Mouse (Mus musculus) intestine, embryonic 16.5 days (tissue): Measurements from ENCODE around the gene Mvp. TPM values are rescaled to one million over a fixed set of nuclear protein-coding genes. Genes with fewer than 3 reads are reported as not detected.

ENCODE experiments used
- ATAC-seq: fragments of 200-750 bp; cut with Nextera tagmentation; 2 replicates; pipeline ENCODE4 v1.8.0; 2017; ENCODE audit warnings: moderate TSS enrichment, moderate library complexity
- H3K27ac ChIP-seq: fragments of 300-500 bp; sonication (generic); 2 replicates; pipeline ENCODE4 v1.5.1; 2014; ENCODE audit warnings: mild to moderate bottlenecking, low read length
- H3K27me3 ChIP-seq: fragments of 300-500 bp; sonication (generic); replicated peaks from 2 replicates; pipeline ENCODE4 v1.6.1; 2014; ENCODE audit warnings: low read length, control low read depth, mixed read lengths; ENCODE audit not compliant: control insufficient read depth, insufficient read depth
- H3K36me3 ChIP-seq: fragments of 300-500 bp; sonication (generic); 2 replicates; pipeline ENCODE4 v1.6.1; 2014; ENCODE audit warnings: low read length, control low read depth; ENCODE audit not compliant: control insufficient read depth, insufficient read depth
- H3K4me1 ChIP-seq: fragments of 300-500 bp; sonication (generic); 2 replicates; pipeline ENCODE4 v1.6.1; 2014; ENCODE audit warnings: low read length, control low read depth, mixed read lengths; ENCODE audit not compliant: control insufficient read depth, insufficient read depth
- H3K4me2 ChIP-seq: fragments of 300-500 bp; sonication (generic); 2 replicates; pipeline ENCODE4 v1.6.1; 2014; ENCODE audit warnings: low read depth, low read length, control low read depth
- H3K4me3 ChIP-seq: fragments of 300-500 bp; sonication (generic); 2 replicates; pipeline ENCODE4 v1.5.1; 2014; ENCODE audit warnings: mild to moderate bottlenecking, low read length
- H3K9ac ChIP-seq: fragments of 300-500 bp; sonication (generic); 2 replicates; pipeline ENCODE4 v1.6.1; 2014; ENCODE audit warnings: low read depth, low read length
- H3K9me3 ChIP-seq: fragments of 300-500 bp; sonication (generic); 2 replicates; pipeline ENCODE4 v1.6.1; 2016; ENCODE audit warnings: low read length, control low read depth; ENCODE audit not compliant: control insufficient read depth
- WGBS: fragments of 180-500 bp; shearing (Covaris S2); extraction: QIAGEN DNeasy Blood & Tissue Kit; methylation state at CpG from one replicate; pipeline ENCODE4 v1.1.7; 2014; 5-methylcytosine and 5-hydroxymethylcytosine counted together
- polyA plus RNA-seq: library from polyadenylated mRNA; unstranded; fragments of >200 nt; fragmentation: Nextera tagmentation; extraction: Ambion mirVana; gene quantifications from 2 replicates; pipeline ENCODE4 v1.2.1, GENCODE M21; 2015

Gene Mvp
- polyA plus RNA-seq, 1 experiment from 2014 or later = 73.7 TPM

DNA sequence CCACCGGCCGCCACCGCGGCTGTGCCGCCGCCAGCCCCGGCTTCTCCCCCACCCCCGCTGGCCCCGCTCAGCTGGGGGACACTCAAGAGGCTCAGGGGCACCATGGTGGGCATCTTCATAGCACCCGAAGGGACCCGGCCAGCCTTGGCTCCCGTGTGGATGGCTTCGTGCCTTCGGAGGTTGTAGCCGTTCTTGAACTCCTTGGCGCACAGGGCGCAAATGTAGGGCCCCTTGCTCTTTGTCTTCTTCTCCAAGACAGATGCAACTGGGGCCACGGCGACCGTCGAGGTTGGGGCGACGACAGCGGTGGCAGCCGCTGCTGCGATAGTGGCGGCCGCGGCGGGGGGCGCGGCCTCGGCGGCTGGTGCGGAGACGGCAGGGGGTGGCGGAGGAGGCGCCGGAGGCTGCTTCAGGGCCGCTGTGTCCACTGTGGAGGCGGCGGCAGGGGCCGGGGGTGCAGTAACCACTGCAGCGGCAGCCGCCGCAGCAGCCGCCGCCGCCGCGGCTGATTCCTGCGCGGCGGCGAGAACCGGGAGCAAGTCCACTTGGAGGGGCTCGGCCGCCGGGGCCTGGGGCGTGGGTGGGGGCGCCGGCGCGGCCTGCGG is 11.2 kb upstream of the Mvp start:
- WGBS = under 1% methylated on average over 54 of the region's 65 CpGs
- peaks cover 7% of the 10 kb centered on the region for H3K36me3 ChIP-seq
- H3K4me1 ChIP-seq = peaks cover 45% of the 10 kb centered on the region

DNA sequence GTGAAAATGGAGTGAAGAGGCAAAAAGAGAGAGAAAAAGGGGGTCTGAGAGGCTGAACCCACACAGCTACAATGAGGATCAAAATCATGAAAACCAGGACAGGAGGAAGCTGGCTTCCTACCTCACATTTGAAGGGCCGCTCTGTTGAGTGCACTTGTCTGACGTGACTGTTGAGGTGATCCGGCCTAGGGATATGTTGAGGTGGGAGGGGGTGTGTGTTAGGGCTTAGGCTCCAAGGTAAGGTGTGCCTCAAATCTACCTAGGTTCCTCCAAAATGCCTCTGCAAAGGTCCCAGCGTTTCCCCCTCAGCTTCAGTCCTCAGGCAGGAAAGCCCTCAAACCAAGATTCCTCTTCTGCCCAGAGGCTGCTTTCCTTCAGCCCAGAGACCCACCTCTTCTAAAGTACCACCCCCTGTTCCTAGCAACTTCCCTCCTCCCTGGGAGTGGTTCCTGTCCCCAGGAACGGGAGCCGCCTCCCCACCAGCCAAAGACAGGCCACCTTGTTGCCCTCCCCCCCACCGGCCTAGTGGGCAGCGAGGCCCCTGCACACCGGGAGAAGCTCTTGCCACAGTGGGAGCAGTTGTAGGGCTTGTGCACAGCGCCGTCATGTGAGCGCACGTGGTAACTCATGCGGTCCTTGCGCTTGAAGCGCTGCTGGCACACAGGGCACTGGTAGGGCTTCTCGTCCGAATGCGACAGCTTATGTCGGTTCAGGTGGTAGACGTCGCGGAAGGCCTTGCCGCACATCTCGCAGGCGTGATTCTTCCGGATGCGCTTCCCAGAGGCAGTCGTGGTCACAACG is 10.5 kb upstream of the Mvp start:
- Histone ChIP-seq H3K4me2 (peak overlapping the region; percentile 92), H3K4me1 (peaks cover 52% of the 10 kb centered on the region), H3K9ac (peak overlapping the region; percentile 99), H3K36me3 (peaks cover 7% of the 10 kb centered on the region), H3K27me3 (no peaks in the 10 kb centered on the region), H3K9me3 (no peaks in the 10 kb centered on the region), H3K27ac (peak overlapping the region; percentile 95), H3K4me3 (peak overlapping the region; percentile 69)
- WGBS = under 1% methylated on average over 30 of the region's 30 CpGs
- peak; percentile 45 for ATAC-seq

More for the DNA sequence above, 11.2 kb upstream of the Mvp start:
- H3K9ac ChIP-seq = peak overlapping the region; percentile 99
- H3K4me3 ChIP-seq = peak overlapping the region; percentile 69
- no peaks in the 10 kb centered on the region for H3K27me3 ChIP-seq
- ATAC-seq = no peak
- H3K4me2 ChIP-seq = peak overlapping the region; percentile 92
- peak overlapping the region; percentile 95 for H3K27ac ChIP-seq
- no peaks in the 10 kb centered on the region for H3K9me3 ChIP-seq

DNA sequence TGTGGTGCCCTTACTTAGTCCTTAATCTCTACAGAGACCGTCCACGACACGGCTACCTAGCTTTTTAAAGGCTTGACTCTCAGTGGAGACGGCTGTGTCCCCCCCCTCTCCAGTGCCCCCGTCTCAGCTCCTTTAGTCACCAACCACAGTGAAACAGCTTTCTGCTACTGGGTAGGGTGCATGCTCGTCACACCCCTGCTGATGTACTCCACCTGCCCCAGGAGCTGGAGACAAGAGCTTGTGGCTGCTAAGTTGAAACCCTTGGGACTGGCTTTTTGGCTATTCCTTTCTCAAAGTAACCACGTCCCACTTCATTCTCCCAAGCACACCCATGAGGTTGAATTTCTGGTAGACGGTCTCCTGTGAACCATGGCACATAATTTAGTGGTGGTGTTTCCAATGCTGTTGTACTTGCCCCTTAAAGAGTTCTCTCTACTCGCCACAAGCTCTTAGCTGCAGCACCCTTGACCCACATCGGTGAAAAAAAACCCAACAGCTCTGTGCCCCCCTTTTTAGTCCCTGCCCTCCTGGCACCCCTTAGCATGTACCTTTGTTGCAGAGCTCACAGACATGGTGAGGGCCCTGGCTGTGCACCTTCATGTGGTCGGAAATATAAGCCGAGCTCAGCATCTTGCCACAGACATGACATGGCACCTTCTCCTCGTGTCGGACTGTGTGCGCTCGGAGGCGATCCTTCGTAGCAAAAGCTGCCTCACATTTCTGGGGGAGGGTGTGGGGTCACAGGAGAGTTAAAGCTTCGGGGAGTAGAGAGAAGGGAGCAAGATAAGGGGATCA is 9.7 kb upstream of the Mvp start:
- WGBS = 17% methylated on average over 19 of the region's 19 CpGs
- Histone ChIP-seq H3K9ac (peak overlapping the region; percentile 99), H3K36me3 (peaks cover 7% of the 10 kb centered on the region), H3K9me3 (no peaks in the 10 kb centered on the region), H3K27ac (peak overlapping the region; percentile 95; the same call in 1 of the 2 replicates), H3K4me3 (peak overlapping the region; percentile 69), H3K27me3 (no peaks in the 10 kb centered on the region), H3K4me2 (peak overlapping the region; percentile 92), H3K4me1 (peaks cover 61% of the 10 kb centered on the region)
- ATAC-seq = no peak

DNA sequence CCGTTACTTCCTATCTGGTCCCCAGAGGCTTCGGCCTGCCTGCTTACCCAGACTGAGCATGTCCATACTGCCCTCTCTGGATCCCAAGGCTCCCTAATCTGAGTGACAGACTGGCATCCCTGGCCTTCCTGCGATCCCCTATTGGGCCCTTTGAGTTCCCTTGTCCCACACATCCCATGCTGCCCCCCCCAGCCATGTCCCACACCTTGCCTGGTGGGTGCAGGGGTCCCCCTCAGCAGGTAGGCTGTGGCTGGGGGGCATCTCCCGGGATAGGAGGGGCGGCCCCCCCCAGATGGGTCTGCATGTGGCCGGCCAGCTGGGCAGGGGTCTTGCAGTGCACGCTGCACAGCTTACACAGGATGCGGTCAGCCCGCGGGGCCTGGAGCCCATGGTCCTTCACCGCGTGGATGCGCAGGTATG is 8.9 kb upstream of the Mvp start:
- Histone ChIP-seq H3K4me2 (peak overlapping the region; percentile 92), H3K4me3 (peak overlapping the region; percentile 69), H3K4me1 (peaks cover 67% of the 10 kb centered on the region), H3K27ac (0 out of 2 replicates have a peak overlapping the region, but pooled peaks have one; percentile 29), H3K36me3 (peaks cover 7% of the 10 kb centered on the region), H3K9me3 (no peaks in the 10 kb centered on the region), H3K27me3 (no peaks in the 10 kb centered on the region), H3K9ac (peak overlapping the region; percentile 99)
- WGBS = 75% methylated on average over 13 of the region's 13 CpGs
- ATAC-seq = no peak

DNA sequence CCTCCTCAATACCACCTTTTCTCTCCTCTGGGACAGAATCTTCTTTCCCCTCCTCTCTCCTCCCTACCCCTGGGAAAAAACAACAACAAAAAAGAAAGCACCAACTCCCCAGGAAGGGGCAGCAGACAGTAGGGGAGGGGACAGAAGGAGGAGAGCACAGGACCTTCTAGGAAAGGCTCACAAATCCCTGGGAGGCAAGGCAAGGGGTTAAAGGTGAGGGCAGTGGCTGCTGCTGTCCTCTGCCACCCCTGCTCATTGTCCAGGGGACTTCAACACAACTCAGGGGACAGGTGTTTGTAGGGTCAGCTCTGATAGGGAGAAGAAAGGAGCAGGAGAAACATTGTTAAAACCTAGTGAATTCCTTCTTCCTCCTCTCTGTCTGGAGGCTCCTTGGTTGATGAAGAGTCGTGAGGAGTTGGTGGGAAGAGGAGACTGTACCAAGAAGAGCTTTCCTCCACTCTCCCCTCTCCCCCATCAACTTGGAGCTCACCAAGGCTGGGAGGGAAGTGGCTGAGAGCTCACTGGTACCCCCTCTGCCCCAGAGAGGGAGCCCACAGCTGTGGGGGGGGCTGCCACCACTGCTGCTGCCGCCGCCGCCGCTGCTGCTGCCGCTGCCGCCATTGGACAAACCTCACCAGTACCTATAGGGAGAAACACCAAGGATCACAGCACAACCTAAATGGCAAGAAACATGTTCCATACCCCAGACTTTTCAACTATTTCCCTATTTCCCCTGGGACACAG is 8.3 kb upstream of the Mvp start:
- H3K27ac ChIP-seq = no peak overlapping the region
- WGBS = 89% methylated on average over 6 of the region's 7 CpGs
- H3K9ac ChIP-seq = peak overlapping the region; percentile 99; the same call in 1 of the 2 replicates
- peak overlapping the region; percentile 69; the same call in 1 of the 2 replicates for H3K4me3 ChIP-seq
- H3K36me3 ChIP-seq = peaks cover 7% of the 10 kb centered on the region
- no peaks in the 10 kb centered on the region for H3K27me3 ChIP-seq
- no peaks in the 10 kb centered on the region for H3K9me3 ChIP-seq
- peak overlapping the region; percentile 92 for H3K4me2 ChIP-seq
- H3K4me1 ChIP-seq = peaks cover 67% of the 10 kb centered on the region
- no peak for ATAC-seq

DNA sequence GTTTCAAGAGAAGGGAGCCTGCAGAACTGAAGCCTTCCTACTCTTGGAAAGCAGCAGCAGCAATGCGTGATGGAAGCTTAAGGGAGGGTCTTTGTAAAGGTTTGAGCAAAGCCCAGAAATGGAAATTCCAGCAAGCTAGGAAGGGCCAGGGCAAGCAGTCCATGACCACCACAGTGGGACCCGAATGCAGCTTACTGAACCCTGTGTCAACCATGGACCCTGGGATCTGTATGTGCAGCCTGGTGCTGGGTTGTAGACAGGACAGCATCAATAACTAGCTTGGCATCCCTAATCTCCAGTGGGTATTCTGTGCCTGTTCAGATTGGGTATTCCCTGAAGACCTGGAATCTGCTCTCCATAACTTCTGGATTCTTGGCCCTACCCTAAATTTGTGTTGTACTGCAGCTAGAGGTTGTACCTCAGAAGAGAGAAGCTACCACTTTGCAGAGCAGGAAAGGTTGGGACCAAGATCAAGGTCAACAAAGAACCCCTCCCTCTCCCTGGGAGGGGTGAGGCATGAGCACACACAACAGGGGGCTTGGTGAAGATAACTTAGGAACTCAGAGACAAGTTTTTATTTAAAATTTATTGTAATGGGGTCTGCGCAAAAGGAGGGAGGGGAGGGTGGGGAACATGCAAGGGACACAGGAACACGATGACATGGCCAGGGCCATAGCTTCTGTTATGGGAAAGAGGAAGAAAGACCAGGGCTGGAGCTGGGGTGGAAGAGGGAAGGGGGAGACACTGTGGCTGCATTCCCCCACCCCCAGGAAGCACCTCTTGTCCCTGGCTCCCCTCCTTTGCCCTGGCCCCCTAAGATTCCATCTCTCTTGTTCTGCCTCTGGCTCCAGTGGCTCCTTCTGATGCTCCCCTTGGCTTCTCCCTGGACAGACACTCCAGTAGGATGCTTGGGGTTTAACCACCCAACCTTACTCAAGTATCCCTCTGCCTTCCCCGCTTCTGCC is 7.4 kb upstream of the Mvp start:
- WGBS = 41% methylated on average over 5 of the region's 5 CpGs
- Histone ChIP-seq H3K4me3 (peak overlapping the region; percentile 53), H3K9me3 (no peaks in the 10 kb centered on the region), H3K27me3 (no peaks in the 10 kb centered on the region), H3K4me2 (peak overlapping the region; percentile 83), H3K4me1 (peaks cover 67% of the 10 kb centered on the region), H3K9ac (peak overlapping the region; percentile 71), H3K27ac (peak overlapping the region; percentile 68), H3K36me3 (peaks cover 7% of the 10 kb centered on the region)
- ATAC-seq = no peak

DNA sequence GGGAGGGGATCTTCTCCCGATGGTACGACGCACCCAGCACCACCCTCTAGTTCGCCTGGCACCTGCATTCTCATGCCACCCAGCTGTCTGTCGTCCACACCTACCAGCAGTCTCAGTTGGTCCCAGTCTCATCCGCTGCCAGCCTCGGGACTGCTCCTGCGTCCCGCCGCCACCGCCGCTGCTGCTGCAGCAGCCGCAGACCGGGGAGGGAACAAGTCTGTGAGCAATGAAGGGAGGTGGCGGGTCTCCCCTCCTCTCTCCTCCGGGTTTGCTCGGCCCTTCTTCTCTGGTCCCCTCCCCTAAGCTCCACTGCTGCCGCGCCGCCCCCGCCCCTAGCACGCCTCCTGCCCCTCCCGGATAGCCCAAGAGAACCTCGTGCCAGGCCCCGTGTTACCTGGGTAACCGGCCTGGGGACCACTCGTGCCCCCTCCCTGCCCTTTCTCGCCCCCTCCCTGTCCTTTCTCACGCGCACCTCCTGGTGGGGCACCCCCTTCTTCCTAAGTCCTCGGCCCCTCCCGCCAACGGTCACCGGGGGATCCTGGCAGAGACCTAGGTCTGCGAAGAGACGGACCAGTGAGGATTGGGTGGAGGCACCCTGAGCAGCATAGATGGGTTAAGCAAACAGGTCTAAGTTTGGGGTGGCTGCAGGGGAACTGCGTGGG is 6.6 kb upstream of the Mvp start, which contains the start of the genes Gm42742 and Prrt2:
Gm42742 (minus strand) TSS at position 197 of the 662 bp plus-strand sequence.
Prrt2 (minus strand) TSS at position 311 of the 662 bp plus-strand sequence.
- Histone ChIP-seq H3K9ac (peak within 1 kb of the TSS; percentile 71), H3K27me3 (no peaks in the 10 kb centered on the region), H3K4me2 (peak within 1 kb of the TSS; percentile 83), H3K4me3 (peak within 1 kb of the TSS; percentile 53), H3K36me3 (peaks cover 7% of the 10 kb centered on the region), H3K27ac (peak within 1 kb of the TSS; percentile 68), H3K9me3 (no peaks in the 10 kb centered on the region), H3K4me1 (peaks cover 67% of the 10 kb centered on the region)
- no peak for ATAC-seq
- WGBS = 1% methylated on average over 35 of the region's 37 CpGs
